Mouse (Mus musculus): ENCODE measurements around the gene Notch2.

DNA sequence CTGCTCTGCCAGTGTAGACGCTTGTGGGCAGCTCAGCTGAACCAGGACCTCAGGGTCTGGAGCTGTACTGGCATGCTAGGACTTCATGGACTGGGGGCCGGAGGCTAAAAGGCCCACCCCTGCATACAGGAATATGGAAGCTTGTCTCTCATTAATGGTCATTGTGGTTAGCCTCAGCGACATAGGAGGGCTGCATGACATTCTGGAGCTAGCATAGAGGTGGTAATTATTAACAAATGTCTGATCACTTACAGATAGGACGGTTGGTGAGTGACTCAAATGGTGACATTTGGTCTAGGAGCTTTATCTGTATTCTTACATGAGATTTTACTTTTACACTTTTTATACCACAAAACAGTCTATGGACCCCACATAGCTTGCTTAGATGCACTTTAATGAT is 92.8 kb downstream of the Notch2 start:
- TF ChIP-seq CTCF (IDR thresholded peaks at IDR 0.05; ENCODE audit: low read depth) (no peak), EP300 (optimal IDR thresholded peaks at IDR 0.05) (no peak)

Measured in stomach, postnatal 0 days (tissue).